Mouse (Mus musculus) v-Abl transformed pro-B cells (cell line): ENCODE data around the gene Zfp839.

ENCODE experiments used
- in situ Hi-C, 2 experiments: fragments of 400-800 bp; cut with MboI; formaldehyde crosslinking; loops; one replicate each; pipeline ENCODE4 v1.15.1; 2025; ENCODE audit not compliant: unreplicated experiment in 2 of 2

Gene Zfp839

DNA sequence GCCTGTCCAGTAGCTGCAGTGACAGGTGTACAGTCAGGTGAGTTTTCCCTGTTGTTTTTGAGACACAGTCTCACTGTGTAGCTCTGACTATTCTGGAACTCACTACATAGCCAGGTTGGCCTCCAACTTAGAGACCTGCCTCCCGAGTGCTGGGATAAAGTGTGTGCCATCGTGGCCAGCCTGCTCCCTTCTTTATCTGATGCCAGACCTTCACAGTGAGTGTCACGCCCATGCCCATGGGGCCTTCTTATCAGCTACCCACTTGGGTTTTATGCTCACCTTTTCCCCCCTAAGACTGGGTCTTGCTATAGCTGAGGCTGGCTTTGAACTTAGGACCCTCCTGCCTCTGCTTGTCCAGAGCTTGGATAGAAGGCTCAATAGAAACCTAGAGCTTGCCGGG lies 20.1 kb downstream of the Zfp839 start:
- in situ Hi-C loops: no loop called here

GRCm38 (mm10) chr12:110871247-110871646 lies 21.2 kb downstream of the Zfp839 start:
- in situ Hi-C loops: no loop called here

DNA sequence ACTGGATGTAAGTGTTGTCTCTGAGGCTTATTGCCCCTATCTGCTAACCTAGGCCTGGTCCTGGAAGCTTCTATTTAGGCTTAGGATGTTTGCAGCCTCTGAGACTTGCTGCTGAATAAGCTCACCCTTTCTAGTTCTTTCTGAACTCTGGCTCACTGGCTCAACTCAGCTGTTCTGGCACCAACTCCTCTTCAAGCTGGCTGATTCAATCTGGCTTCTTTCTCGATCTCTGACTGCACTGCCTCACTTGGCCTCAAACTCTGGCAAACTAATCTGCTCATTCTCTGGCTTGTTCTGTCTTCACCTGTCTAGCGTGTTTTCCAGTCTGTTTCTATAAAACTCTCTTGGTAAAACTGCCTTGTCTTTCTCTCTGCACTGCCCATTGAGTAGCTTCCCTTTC lies 25.3 kb downstream of the Zfp839 start:
- in situ Hi-C loops: loop anchor here in 1 of 2 experiments (25.0 kb wide), 1 partner anchor 1087 kb away; the partner anchor contains the start of genes Atp5mpl and Tdrd9

- in situ Hi-C loops: loop anchor here in 1 of 2 experiments (25.0 kb wide), 1 partner anchor 1080 kb away; the partner anchor contains the start of genes Atp5mpl and Tdrd9
Measured at GRCm38 (mm10) chr12:110882291-110882690, 32.2 kb downstream of the Zfp839 start.

DNA sequence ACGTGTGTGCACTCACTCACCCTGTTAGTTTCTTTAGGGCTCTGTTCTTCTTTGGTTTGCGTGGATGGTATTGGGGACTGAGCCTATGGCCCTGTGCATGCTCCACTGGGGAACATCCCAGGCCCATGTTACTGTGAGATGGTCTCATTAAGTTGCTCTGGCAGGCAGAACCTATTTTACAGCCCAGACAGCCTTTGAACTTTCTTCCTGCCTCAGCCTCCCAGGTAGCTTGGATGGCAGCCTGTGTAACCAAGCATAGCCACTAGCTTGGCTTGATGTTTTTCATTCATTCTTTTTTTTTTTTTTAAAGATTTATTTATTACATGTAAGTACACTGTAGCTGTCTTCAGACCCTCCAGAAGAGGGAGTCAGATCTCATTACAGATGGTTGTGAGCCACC lies 35.2 kb downstream of the Zfp839 start:
- in situ Hi-C loops: loop anchor here in 1 of 2 experiments (25.0 kb wide), 1 partner anchor 1077 kb away; the partner anchor contains the start of genes Atp5mpl and Tdrd9

GRCm38 (mm10) chr12:110888106-110888505 lies 38.1 kb downstream of the Zfp839 start:
- in situ Hi-C loops: loop anchor here in 1 of 2 experiments (25.0 kb wide), 1 partner anchor 1074 kb away; the partner anchor contains the start of genes Atp5mpl and Tdrd9

DNA sequence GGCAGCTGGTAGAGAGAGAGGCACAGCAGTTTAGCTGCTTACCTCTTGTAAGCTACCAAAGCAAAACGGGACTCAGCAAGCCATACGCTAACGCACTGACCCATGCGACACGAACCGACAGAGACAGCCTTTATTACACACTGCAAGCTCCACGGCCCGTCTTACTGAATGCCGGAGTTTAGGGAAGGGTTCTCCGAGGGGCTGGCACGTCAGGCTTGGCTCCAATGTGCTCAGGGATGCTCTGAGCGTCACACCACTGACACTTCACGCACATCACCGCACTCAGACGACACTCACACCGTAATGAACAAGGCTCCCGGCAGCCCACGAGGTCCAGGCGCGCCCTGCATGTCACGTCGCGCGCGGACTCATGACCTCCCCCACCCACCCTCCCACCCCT lies 38.6 kb downstream of the Zfp839 start:
- in situ Hi-C loops: loop anchor here in 1 of 2 experiments (25.0 kb wide), 1 partner anchor 1074 kb away; the partner anchor contains the start of genes Atp5mpl and Tdrd9

- in situ Hi-C loops: loop anchor here in 1 of 2 experiments (25.0 kb wide), 1 partner anchor 1073 kb away; the partner anchor contains the start of genes Atp5mpl and Tdrd9
Measured at GRCm38 (mm10) chr12:110889036-110890020, 39.3 kb downstream of the Zfp839 start, which contains the start of the genes Cinp and Tecpr2. Gene Cinp (minus strand): TSS chr12:110889145. Gene Tecpr2 (plus strand): TSS chr12:110889264.

GRCm38 (mm10) chr12:110891887-110892286 lies 41.8 kb downstream of the Zfp839 start:
- in situ Hi-C loops: loop anchor here in 1 of 2 experiments (25.0 kb wide), 1 partner anchor 1070 kb away; the partner anchor contains the start of genes Atp5mpl and Tdrd9

GRCm38 (mm10) chr12:110902106-110902505 lies 52.1 kb downstream of the Zfp839 start:
- in situ Hi-C loops: no loop called here

GRCm38 (mm10) chr12:110903536-110903935 lies 53.5 kb downstream of the Zfp839 start:
- in situ Hi-C loops: no loop called here

GRCm38 (mm10) chr12:110907845-110908244 lies 57.8 kb downstream of the Zfp839 start:
- in situ Hi-C loops: no loop called here

DNA sequence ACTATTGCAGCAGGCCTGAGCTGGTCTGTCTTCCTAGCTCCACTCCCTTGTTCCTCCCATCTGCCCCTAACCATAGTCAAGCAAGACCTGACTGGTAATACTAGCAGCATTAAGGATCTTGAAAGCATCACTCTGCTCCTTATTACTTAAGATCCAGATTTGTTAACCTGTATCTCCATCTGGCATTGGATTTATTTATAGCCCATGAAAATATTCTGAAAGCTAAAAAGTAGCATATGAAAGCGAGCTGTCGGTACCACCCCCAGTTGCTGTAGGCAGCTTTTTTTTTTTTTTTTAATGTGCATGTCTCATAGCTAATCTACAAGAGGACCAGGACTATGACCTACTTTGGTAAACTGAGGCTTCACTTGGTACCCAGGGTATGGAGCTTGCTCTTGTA lies 59.9 kb downstream of the Zfp839 start:
- in situ Hi-C loops: no loop called here

DNA sequence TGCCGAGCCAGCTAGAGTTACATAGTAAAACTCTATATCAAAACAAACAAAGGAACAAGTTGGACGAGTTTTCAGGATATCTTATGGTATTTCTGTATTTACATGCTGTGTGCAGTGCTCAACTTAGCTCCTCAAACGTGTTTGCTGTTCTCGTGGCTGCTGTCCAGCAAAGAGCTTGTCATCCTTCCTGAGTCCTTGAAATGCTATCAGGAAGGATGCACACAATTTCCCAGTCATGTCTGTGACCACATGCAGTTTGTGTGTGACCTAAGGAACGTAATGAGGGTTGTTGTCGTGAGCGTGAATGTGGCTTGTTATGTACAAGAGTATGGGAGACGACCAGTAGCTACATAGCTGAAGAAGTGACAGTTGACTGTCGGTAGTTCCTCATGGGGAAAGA lies 65.7 kb downstream of the Zfp839 start:
- in situ Hi-C loops: no loop called here
